Mouse (Mus musculus) ES-Bruce4 (cell line): ENCODE data around the gene Dus2.

Experiments
- CTCF ChIP-seq: IDR thresholded peaks from one replicate; pipeline ENCODE4 v1.8.1; 2011; ENCODE audit warnings: low read depth, low read length
- EP300 ChIP-seq: IDR thresholded peaks from 2 replicates; pipeline ENCODE4 v1.6.1; 2011; ENCODE audit warnings: low read depth, low read length; ENCODE audit not compliant: insufficient read depth
- POLR2A ChIP-seq: IDR thresholded peaks from one replicate; pipeline ENCODE4 v1.8.1; 2011; ENCODE audit warnings: low read length; ENCODE audit not compliant: insufficient read depth

GRCm38 (mm10) chr8:105991546-105991945 is 409 bp downstream of the Dus2 start:
- TF ChIP-seq POLR2A (no peak), EP300 (no peak), CTCF (no peak)
